Mouse (Mus musculus): ENCODE results near the gene Vmp1. TPM values are rescaled to one million over a fixed set of nuclear protein-coding genes. Genes with fewer than 3 reads are reported as not detected.
A peak's percentile ranks its signal among the peaks of the same experiment; 100 is the strongest.

Vmp1 gene
- total and polyA plus RNA-seq, 3 experiments = 18.3 to 139 (median 124) TPM

GRCm38 (mm10) chr11:86602116-86602515 lies 81.5 kb downstream of the Vmp1 start:
- DNase-seq = no peak

GRCm38 (mm10) chr11:86600209-86600557 lies 83.5 kb downstream of the Vmp1 start:
- no peak for DNase-seq

- DNase-seq = no peak
These were observed 84.0 kb downstream of the Vmp1 start for GRCm38 (mm10) chr11:86599378-86600208.

- no peak for DNase-seq
These were observed 85.1 kb downstream of the Vmp1 start for GRCm38 (mm10) chr11:86598572-86598971.

GRCm38 (mm10) chr11:86598154-86598553 lies 85.5 kb downstream of the Vmp1 start:
- DNase-seq = no peak

GRCm38 (mm10) chr11:86596976-86597375 lies 86.7 kb downstream of the Vmp1 start:
- no peak for DNase-seq

GRCm38 (mm10) chr11:86596187-86596960 lies 87.3 kb downstream of the Vmp1 start:
- no peak for DNase-seq

GRCm38 (mm10) chr11:86595366-86595765 lies 88.3 kb downstream of the Vmp1 start:
- no peak for DNase-seq

- no peak for DNase-seq
These were observed 89.3 kb downstream of the Vmp1 start for GRCm38 (mm10) chr11:86594188-86594876.

- no peak for DNase-seq
These were observed 90.2 kb downstream of the Vmp1 start for GRCm38 (mm10) chr11:86593443-86593842.

GRCm38 (mm10) chr11:86592993-86593392 lies 90.6 kb downstream of the Vmp1 start:
- no peak for DNase-seq

GRCm38 (mm10) chr11:86591931-86592616 lies 91.6 kb downstream of the Vmp1 start:
- DNase-seq = no peak

GRCm38 (mm10) chr11:86591301-86591845 lies 92.3 kb downstream of the Vmp1 start:
- no peak for DNase-seq

GRCm38 (mm10) chr11:86590579-86590978 lies 93.1 kb downstream of the Vmp1 start:
- DNase-seq = no peak

- no peak for DNase-seq
These were observed 93.6 kb downstream of the Vmp1 start for GRCm38 (mm10) chr11:86590066-86590465.

- no peak for DNase-seq
These were observed 94.9 kb downstream of the Vmp1 start for GRCm38 (mm10) chr11:86588583-86589298.

- DNase-seq = no peak
These were observed 95.8 kb downstream of the Vmp1 start for GRCm38 (mm10) chr11:86587830-86588229.

- DNase-seq = peak; percentile 83
These were observed 96.5 kb downstream of the Vmp1 start for GRCm38 (mm10) chr11:86586868-86587792.

- peak; percentile 55 for DNase-seq
These were observed 97.3 kb downstream of the Vmp1 start for GRCm38 (mm10) chr11:86586177-86586867.
